Mouse (Mus musculus) lung, embryonic 14.5 days (tissue): ENCODE results near the gene Smarcd3. TPM values are rescaled to one million over a fixed set of nuclear protein-coding genes. Genes with fewer than 3 reads are reported as not detected.
"Not testable (repeated sequence)": the region's sequence is repeated elsewhere in the genome, so short reads cannot be mapped to it uniquely, and the experiment has no call there.

Source experiments
- ATAC-seq: fragments of 200-750 bp; cut with Nextera tagmentation; 2 replicates; pipeline ENCODE4 v1.8.0; 2017; ENCODE audit warnings: mild to moderate bottlenecking, moderate TSS enrichment, moderate library complexity; ENCODE audit not compliant: insufficient read depth
- DNase-seq: peaks from one replicate; pipeline ENCODE4 v3.0.0-alpha.2; 2015
- H3K27ac ChIP-seq: fragments of 300-500 bp; sonication (generic); 2 replicates; pipeline ENCODE4 v1.5.1; 2014; ENCODE audit warnings: low read depth, mild to moderate bottlenecking, moderate library complexity
- H3K27me3 ChIP-seq: fragments of 300-500 bp; sonication (generic); 2 replicates; pipeline ENCODE4 v1.6.1; 2014; ENCODE audit warnings: low read length, control low read depth; ENCODE audit not compliant: insufficient read depth
- H3K36me3 ChIP-seq: fragments of 300-500 bp; sonication (generic); 2 replicates; pipeline ENCODE4 v1.6.1; 2014; ENCODE audit warnings: control low read depth; ENCODE audit not compliant: insufficient read depth
- H3K4me1 ChIP-seq: fragments of 300-500 bp; sonication (generic); 2 replicates; pipeline ENCODE4 v1.6.1; 2014; ENCODE audit warnings: antibody characterized with exemption, control low read depth; ENCODE audit not compliant: insufficient read depth
- H3K4me2 ChIP-seq: fragments of 300-500 bp; sonication (generic); 2 replicates; pipeline ENCODE4 v1.6.1; 2014; ENCODE audit warnings: mild to moderate bottlenecking
- H3K4me3 ChIP-seq: fragments of 300-500 bp; sonication (generic); 2 replicates; pipeline ENCODE4 v1.5.1; 2014; ENCODE audit warnings: low read depth, low read length
- H3K9ac ChIP-seq: fragments of 300-500 bp; sonication (generic); 2 replicates; pipeline ENCODE4 v1.6.1; 2014
- H3K9me3 ChIP-seq: fragments of 300-500 bp; sonication (generic); 2 replicates; pipeline ENCODE4 v1.6.1; 2016; ENCODE audit warnings: low read depth, low read length, control low read depth
- CTCF ChIP-seq: IDR thresholded peaks from 2 replicates; pipeline ENCODE4 v1.5.1; 2016; ENCODE audit warnings: antibody characterized with exemption, low read depth
- WGBS: fragments of 180-500 bp; shearing (Covaris S2); extraction: QIAGEN DNeasy Blood & Tissue Kit; methylation state at CpG from one replicate; pipeline ENCODE4 v1.1.7; 2014; 5-methylcytosine and 5-hydroxymethylcytosine counted together
- microRNA counts: library from miRNA; unstranded; fragments of <30 nt; microRNA quantifications from one replicate; lab custom pipeline; 2016
- microRNA-seq: library from miRNA; unstranded; fragments of <30 nt; microRNA quantifications from one replicate; pipeline ENCODE4, GENCODE M21; 2016; ENCODE audit warnings: borderline number of aligned reads
- polyA plus RNA-seq: library from polyadenylated mRNA; unstranded; fragments of >200 nt; fragmentation: Nextera tagmentation; extraction: Ambion mirVana; gene quantifications from 2 replicates; pipeline ENCODE4 v1.2.1, GENCODE M21; 2014

Smarcd3 gene
- polyA plus RNA-seq, 1 experiment from 2014 or later = 37.2 TPM

GRCm38 (mm10) chr5:24556709-24557108 is 67.5 kb downstream of the Smarcd3 start, which contains the start of gene 4931409K22Rik:
Gene 4931409K22Rik (minus strand): TSS chr5:24556809.
- H3K27ac ChIP-seq = no peak within 1 kb of the TSS
- WGBS = 64% methylated on average over 2 of the region's 2 CpGs
- no peaks in the 10 kb centered on the region; the same call in 1 of the 2 replicates for H3K9me3 ChIP-seq
- H3K27me3 ChIP-seq = no peaks in the 10 kb centered on the region
- DNase-seq (no peak), ATAC-seq (no peak)
- H3K36me3 ChIP-seq = no peaks in the 10 kb centered on the region
- H3K4me2 ChIP-seq = no peak within 1 kb of the TSS
- H3K4me1 ChIP-seq = no peaks in the 10 kb centered on the region
- H3K4me3 ChIP-seq = no peak within 1 kb of the TSS
- TF ChIP-seq CTCF = no peak
- no peak within 1 kb of the TSS for H3K9ac ChIP-seq

DNA sequence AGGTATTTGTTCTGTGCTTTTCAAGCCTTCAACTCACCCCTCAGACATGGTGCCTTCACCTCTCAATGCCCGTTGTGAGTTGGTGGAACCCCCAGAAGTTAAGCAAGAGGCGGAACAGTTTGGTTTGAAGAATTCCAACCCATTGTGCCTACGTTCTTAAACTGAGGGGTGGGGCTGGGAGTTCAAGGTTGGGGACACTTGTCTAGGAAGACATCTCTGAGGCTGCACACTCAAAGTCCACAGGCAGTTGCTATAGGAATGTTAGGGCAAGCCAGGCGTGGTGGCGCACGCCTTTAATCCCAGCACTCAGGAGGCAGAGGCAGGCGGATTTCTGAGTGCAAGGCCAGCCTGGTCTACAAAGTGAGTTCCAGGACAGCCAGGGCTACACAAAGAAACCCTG is 68.9 kb downstream of the Smarcd3 start:
- not testable (repeated sequence) for H3K4me2 ChIP-seq, H3K27ac ChIP-seq, H3K27me3 ChIP-seq, H3K4me1 ChIP-seq, ATAC-seq, H3K9ac ChIP-seq, H3K36me3 ChIP-seq, H3K4me3 ChIP-seq, H3K9me3 ChIP-seq, DNase-seq
- WGBS = 86% methylated on average over 7 of the region's 7 CpGs

DNA sequence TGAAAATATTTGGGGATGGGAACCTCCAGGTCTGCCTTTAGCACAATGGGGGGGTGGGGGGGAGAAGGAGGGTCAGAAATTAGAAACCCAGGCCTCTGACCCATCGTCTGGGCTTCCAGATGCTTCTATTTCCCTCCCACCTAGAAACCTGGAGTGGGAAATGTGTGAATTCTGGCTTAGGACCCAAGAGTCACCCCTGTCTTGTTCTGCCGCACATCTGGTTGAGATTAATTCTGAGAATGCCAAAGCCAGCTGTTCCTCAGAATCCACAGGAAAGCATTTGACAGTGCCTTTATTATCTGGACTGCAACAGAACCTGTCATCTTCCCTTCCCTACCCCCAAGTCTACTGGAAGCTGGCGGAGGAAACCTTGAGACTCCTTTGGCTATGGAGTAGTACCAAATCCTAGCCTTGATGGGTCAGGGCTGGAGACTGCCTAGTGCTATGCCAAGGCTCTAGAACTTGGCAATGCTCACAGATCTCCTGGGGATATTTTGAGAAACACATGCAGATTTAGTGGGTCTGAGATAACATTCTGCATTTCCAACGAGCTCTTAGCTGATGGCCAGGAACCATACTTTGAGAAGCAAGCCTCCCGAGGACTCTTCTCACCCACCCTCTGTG is 70.5 kb downstream of the Smarcd3 start:
- DNase-seq (peak; percentile 22), ATAC-seq (no peak)
- H3K4me2 ChIP-seq = no peak overlapping the region
- no peaks in the 10 kb centered on the region; the same call in 1 of the 2 replicates for H3K9me3 ChIP-seq
- WGBS = 54% methylated on average over 5 of the region's 5 CpGs
- peaks cover 9% of the 10 kb centered on the region for H3K4me1 ChIP-seq
- H3K27ac ChIP-seq = no peak overlapping the region
- no peak overlapping the region for H3K4me3 ChIP-seq
- no peak overlapping the region for H3K9ac ChIP-seq
- peaks cover 5% of the 10 kb centered on the region; the same call in 1 of the 2 replicates for H3K27me3 ChIP-seq
- no peak for TF ChIP-seq CTCF
- H3K36me3 ChIP-seq = no peaks in the 10 kb centered on the region

DNA sequence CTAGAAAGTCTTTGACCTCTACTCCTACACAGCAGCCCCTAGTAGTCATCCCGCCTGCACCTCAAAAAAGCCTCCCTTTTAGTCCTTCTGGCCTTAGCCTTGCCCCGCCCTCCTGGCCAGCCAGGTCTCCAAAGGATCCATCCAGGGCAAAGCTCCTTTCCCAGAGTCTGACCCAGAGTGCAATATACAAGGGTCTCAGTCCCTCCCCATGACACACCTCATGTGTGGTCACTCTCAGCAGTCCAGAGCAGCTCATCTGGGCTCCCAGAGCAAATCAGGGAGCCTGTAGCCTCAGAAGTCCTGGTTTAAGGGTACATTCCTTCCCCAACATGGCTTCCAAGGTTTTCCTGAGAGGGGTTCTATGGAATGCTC is 72.9 kb downstream of the Smarcd3 start:
- DNase-seq (no peak), ATAC-seq (peak; percentile 15; the same call in 1 of the 2 replicates)
- Histone ChIP-seq H3K4me2 (peak overlapping the region; percentile 53), H3K4me1 (peaks cover 9% of the 10 kb centered on the region), H3K9me3 (no peaks in the 10 kb centered on the region; the same call in 1 of the 2 replicates), H3K4me3 (no peak overlapping the region), H3K9ac (no peak overlapping the region), H3K27me3 (peaks cover 5% of the 10 kb centered on the region; the same call in 1 of the 2 replicates), H3K36me3 (no peaks in the 10 kb centered on the region), H3K27ac (no peak overlapping the region)
- TF ChIP-seq CTCF = no peak
- 57% methylated on average over 2 of the region's 2 CpGs for WGBS

GRCm38 (mm10) chr5:24550598-24551316 is 73.5 kb downstream of the Smarcd3 start:
- peaks cover 5% of the 10 kb centered on the region; the same call in 1 of the 2 replicates for H3K27me3 ChIP-seq
- ATAC-seq (peak; percentile 68), DNase-seq (peak; percentile 80)
- no peaks in the 10 kb centered on the region for H3K36me3 ChIP-seq
- peak overlapping the region; percentile 53 for H3K4me2 ChIP-seq
- H3K9ac ChIP-seq = no peak overlapping the region
- 24% methylated on average over 26 of the region's 26 CpGs for WGBS
- H3K4me3 ChIP-seq = peak overlapping the region; percentile 16; the same call in 1 of the 2 replicates
- H3K27ac ChIP-seq = no peak overlapping the region
- TF ChIP-seq CTCF = no peak
- peaks cover 9% of the 10 kb centered on the region for H3K4me1 ChIP-seq
- no peaks in the 10 kb centered on the region; the same call in 1 of the 2 replicates for H3K9me3 ChIP-seq

DNA sequence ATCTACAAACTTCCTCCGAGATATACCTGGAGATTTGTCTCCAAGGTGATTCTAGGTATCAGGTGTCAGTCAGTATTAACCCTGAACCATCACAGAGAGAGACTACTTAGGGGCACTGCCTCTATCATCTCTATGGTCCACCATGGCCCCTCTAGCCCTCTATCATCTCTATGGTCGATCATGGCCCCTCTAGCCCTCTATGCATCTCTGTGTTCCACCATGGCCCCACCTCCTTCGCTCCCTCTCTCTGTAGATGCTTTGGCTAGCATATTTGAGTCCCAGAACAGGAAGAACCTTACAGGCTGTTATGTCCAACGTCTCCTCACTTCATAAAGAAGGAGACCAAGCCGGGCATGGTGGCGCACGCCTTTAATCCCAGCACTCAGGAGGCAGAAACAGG is 81.6 kb downstream of the Smarcd3 start:
- no peak for DNase-seq
- H3K4me2 ChIP-seq = no peak overlapping the region
- peaks cover 13% of the 10 kb centered on the region for H3K4me1 ChIP-seq
- no peak overlapping the region for H3K9ac ChIP-seq
- no peaks in the 10 kb centered on the region for H3K36me3 ChIP-seq
- H3K4me3 ChIP-seq = no peak overlapping the region
- no peak for ATAC-seq
- H3K9me3 ChIP-seq = no peaks in the 10 kb centered on the region
- TF ChIP-seq CTCF = no peak
- 74% methylated on average over 7 of the region's 7 CpGs for WGBS
- H3K27ac ChIP-seq = no peak overlapping the region
- H3K27me3 ChIP-seq = no peaks in the 10 kb centered on the region

GRCm38 (mm10) chr5:24541144-24541569 is 83.1 kb downstream of the Smarcd3 start:
- H3K9ac ChIP-seq = no peak overlapping the region; the same call in 1 of the 2 replicates
- H3K36me3 ChIP-seq = no peaks in the 10 kb centered on the region
- no peak for DNase-seq
- H3K4me2 ChIP-seq = peak overlapping the region; percentile 55
- H3K27me3 ChIP-seq = no peaks in the 10 kb centered on the region
- WGBS = 8% methylated on average over 6 of the region's 6 CpGs
- no peaks in the 10 kb centered on the region for H3K9me3 ChIP-seq
- H3K4me3 ChIP-seq = peak overlapping the region; percentile 10; the same call in 1 of the 2 replicates
- peak; percentile 18; the same call in 1 of the 2 replicates for ATAC-seq
- H3K4me1 ChIP-seq = peaks cover 13% of the 10 kb centered on the region
- no peak for TF ChIP-seq CTCF
- no peak overlapping the region for H3K27ac ChIP-seq

MicroRNA genes within 50 kb of the gene (microRNA counts, 519-probe panel; counts per million panel counts)
- 1,432 counts per million, percentile 8 among the panel's probes with 10 or more counts for microRNA mmu-miR-671-3p (lab: Ali Mortazavi, UCI)
- 30.5 counts per million for microRNA mmu-miR-671-5p (lab: Ali Mortazavi, UCI)

Small RNA genes lying within 50 kb of the gene (microRNA-seq; reads per million reads assigned to microRNA genes)
- 568 reads per million, percentile 68 among the genes with 10 or more reads in this experiment for gene Mir671

Other genes starting within 250 kb of the Smarcd3 start
- gene Atg9b, start 232.3 kb downstream of the Smarcd3 start, polyA plus RNA-seq = 0.53 and 0.71 TPM in 2 replicates
- 39.4 and 43.5 TPM in 2 replicates for gene Abcb8, start 230.7 kb downstream of the Smarcd3 start, polyA plus RNA-seq
- not detected in 2 replicates for gene Asic3, start 211.0 kb downstream of the Smarcd3 start, polyA plus RNA-seq
- 33.6 and 35.5 TPM in 2 replicates for gene Cdk5, start 200.9 kb downstream of the Smarcd3 start, polyA plus RNA-seq
- 29.9 and 35.5 TPM in 2 replicates for gene Slc4a2, start 200.6 kb downstream of the Smarcd3 start, polyA plus RNA-seq
- 91.5 and 93.1 TPM in 2 replicates for gene Fastk, start 179.1 kb downstream of the Smarcd3 start, polyA plus RNA-seq
- 14.2 and 15.7 TPM in 2 replicates for gene Tmub1, start 176.6 kb downstream of the Smarcd3 start, polyA plus RNA-seq
- gene Agap3, start 172.2 kb downstream of the Smarcd3 start, polyA plus RNA-seq = 41.7 and 46.5 TPM in 2 replicates
- 0.07 TPM in 2 replicates for gene Gbx1, start 97.2 kb downstream of the Smarcd3 start, polyA plus RNA-seq
- 0.29 and 0.42 TPM in 2 replicates for gene Asb10, start 83.4 kb downstream of the Smarcd3 start, polyA plus RNA-seq
- not detected in 2 replicates for gene 4931409K22Rik, start 67.6 kb downstream of the Smarcd3 start, polyA plus RNA-seq
- 119 and 120 TPM in 2 replicates for gene Abcf2, start 46.9 kb downstream of the Smarcd3 start, polyA plus RNA-seq
- gene Chpf2, start 37.7 kb downstream of the Smarcd3 start, polyA plus RNA-seq = 12.2 and 14.2 TPM in 2 replicates
- 31.6 and 34.1 TPM in 2 replicates for gene Nub1, start 61.1 kb upstream of the Smarcd3 start, polyA plus RNA-seq
- gene Wdr86, start 106.3 kb upstream of the Smarcd3 start, polyA plus RNA-seq = 39.7 and 43.9 TPM in 2 replicates
- gene Crygn, start 133.6 kb upstream of the Smarcd3 start, polyA plus RNA-seq = 1.8 and 2.3 TPM in 2 replicates
- 196 and 198 TPM in 2 replicates for gene Rheb, start 218.2 kb upstream of the Smarcd3 start, polyA plus RNA-seq